Mouse (Mus musculus): ENCODE results near the gene Pde8a. TPM values are rescaled to one million over a fixed set of nuclear protein-coding genes. Genes with fewer than 3 reads are reported as not detected.

The Pde8a gene
- total RNA-seq, 2 experiments from 2014 or later: 11.5 to 11.9 TPM

DNA sequence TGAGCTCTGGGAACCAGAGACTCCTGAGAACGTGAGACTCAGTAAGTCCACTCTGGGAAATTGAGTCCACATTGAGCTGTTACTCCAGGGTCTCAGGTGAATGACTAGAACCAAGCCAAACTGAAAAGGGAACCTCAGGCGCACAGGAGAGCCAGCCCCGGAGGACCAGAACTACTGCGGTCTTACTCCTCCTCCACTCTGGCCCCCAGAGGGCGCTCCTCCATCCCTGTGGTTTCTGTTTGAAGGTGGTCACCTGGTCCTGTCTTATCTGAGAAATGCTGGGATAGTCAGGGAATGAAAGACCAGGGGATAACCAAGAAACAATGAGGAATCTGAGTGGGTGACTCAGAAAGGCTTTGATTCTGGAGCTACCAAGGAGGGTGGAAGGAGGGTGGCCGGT, 4.5 kb upstream of the Pde8a start:
- peak; percentile 66 to 79 for DNase-seq
- intact Hi-C loops (cut with DNase I): loop anchor here (1.0 to 2.0 kb wide), 3 partner anchors 42 to 136 kb away; partner anchors contain the start of gene Rps17

DNA sequence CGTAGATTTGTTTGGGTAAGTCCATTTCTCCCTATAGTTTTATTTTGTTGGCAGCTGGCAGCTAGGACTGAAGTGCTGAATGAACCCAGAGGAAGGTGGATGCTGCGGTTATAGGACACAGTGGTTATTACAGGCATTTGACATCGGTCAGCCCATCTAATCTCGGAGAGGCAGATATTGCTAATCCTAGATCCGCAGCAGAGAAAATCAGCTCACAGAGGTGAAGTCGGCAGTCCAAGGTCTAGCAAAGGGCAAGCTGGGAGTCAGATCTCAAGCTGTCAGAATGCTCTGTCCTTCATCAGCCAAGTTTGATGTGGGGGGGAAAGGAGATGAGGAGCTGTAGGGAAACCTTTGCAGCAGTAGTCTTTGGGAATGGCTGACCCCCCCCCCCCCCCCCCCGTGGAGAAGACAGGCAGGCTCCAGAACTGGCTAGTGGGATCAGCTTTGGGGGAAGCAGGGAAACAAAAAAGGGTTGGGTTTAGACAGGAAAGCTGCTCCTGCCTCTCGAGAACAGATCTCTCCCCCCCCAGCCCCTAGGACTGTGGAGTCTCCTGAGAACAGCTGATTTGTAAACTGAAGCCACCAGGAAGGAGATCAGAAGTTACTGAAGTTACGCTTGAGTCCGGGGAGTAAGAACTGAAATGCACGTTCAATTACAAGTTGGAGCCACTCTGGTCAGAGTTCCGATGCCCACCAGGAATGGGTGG, 3.3 kb upstream of the Pde8a start:
- no peak for DNase-seq
- intact Hi-C loops (cut with DNase I): loop anchor here (1.0 to 10.0 kb wide), 4 partner anchors 43 to 365 kb away; partner anchors contain the start of genes Rps17 and Whamm

GRCm38 (mm10) chr7:81211760-81212159, 1.6 kb upstream of the Pde8a start:
- intact Hi-C loops (cut with DNase I): loop anchor here (10.0 kb wide), 1 partner anchor 363 kb away; the partner anchor contains the start of gene Whamm
- DNase-seq: peak; percentile 22 to 29

GRCm38 (mm10) chr7:81212261-81212681, 1.1 kb upstream of the Pde8a start:
- DNase-seq: peak; percentile 65 to 74
- intact Hi-C loops (cut with DNase I): loop anchor here (10.0 kb wide), 1 partner anchor 363 kb away; the partner anchor contains the start of gene Whamm

- DNase-seq: peak; percentile 98 to 99
- intact Hi-C loops (cut with DNase I): loop anchor here (10.0 kb wide), 1 partner anchor 362 kb away; the partner anchor contains the start of gene Whamm
These were observed 574 bp upstream of the Pde8a start for GRCm38 (mm10) chr7:81212697-81213346.

DNA sequence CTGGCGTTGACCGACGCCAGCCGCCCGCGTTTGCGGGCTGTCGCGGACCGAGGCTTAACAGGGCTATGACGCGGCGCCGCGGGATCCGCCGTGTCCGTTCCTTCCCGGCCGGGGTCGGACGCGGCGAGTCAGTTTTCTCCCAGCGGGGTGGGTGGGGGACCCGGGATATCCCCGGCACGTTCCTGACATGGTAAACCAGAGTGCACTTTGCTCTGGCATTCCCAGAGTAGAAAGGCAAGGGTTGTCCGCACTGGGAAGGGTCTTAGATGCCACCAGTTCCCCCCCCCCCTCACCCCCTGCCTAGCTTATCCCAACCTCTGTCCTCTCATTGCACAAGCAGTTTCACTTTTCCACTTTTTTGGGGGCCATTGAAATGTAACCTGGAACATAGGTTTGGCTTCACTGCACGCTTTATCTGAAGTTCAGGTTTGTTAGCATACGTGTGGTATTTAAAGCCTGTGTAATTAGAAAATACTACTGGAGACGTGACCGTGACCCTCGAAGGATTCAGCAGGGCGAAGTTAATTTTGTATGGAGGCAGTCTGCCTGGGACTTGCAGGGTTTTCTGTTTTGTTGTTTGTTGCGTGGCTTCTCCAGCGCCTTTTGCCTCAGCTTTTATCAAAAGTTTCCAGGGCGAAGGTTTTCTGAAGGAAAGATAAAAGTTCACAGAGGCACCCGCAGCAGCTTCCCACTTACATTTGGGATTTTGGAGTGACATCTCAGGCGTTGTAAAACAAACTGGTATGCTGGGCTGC, 934 bp downstream of the Pde8a start:
- no peak for DNase-seq
- intact Hi-C loops (cut with DNase I): loop anchor here (10.0 kb wide), 1 partner anchor 360 kb away; the partner anchor contains the start of gene Whamm

- intact Hi-C loops (cut with DNase I): loop anchor here (10.0 kb wide), 1 partner anchor 359 kb away; the partner anchor contains the start of gene Whamm
- DNase-seq: no peak
These were observed 2.6 kb downstream of the Pde8a start for GRCm38 (mm10) chr7:81215950-81216349.

GRCm38 (mm10) chr7:81219321-81219720, 5.9 kb downstream of the Pde8a start:
- intact Hi-C loops (cut with DNase I): loop anchor here (10.0 kb wide), 1 partner anchor 355 kb away; the partner anchor contains the start of gene Whamm

DNA sequence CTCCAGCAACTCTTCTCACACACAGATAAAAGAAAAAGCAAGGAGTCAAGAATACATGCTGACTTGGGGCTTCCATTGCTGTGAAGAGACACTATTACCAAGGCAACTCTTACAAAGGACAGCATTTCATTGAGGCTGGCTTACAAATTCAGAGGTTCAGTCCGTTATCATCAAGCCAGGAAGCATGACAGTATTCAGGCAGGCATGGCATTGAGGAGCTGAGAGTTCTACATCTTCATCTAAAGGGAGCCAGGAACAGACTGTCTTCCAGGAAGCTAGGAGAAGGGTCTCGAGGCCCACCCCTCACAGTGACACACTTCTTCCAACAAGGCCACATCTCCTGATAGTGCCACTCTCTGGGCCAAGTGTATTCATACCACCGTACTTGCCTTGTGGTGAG, 7.0 kb downstream of the Pde8a start:
- intact Hi-C loops (cut with DNase I): no loop called here
- DNase-seq: no peak

More at GRCm38 (mm10) chr7:81219321-81219720, 5.9 kb downstream of the Pde8a start:
- DNase-seq: no peak

DNA sequence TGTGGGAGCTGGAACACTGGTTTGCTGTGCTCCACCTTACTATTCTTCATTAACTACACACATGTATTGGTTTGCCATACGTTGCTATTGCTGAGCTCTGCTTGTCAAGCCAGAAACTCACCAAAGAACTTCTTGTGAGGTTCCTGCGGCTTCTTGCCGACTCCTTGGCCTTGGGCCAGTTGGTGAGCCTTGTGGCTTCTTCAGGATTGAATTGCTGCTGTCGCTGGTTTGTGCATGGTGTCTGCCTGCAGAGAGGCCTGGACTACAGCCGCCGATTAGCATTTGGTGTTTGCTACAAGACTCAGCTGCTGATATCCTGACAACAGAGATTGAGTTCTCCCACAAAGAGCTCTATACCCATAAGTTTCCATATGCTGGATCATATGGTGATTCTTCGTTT, 10.9 kb downstream of the Pde8a start:
- no peak for DNase-seq
- intact Hi-C loops (cut with DNase I): no loop called here

- DNase-seq: no peak
- intact Hi-C loops (cut with DNase I): no loop called here
These were observed 16.8 kb downstream of the Pde8a start for GRCm38 (mm10) chr7:81230091-81230792.

DNA sequence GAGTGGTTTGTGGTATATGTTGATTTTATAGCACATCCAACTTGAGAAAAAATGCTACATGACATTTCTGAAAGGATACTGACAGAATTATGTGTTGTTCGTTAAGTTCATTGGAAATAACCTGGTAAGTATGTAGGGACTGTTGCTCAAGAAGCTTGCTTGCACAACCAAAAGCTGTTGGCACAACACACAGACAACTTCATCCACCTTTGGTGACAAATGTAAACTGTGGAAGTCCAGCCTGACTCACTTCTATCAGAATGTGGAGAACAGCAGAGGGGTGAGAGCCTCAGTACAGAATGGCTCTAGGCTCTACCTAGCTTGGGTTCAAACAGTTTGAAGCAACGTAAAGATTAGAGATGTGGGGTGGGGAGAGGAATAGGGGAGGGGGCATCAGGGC, 19.3 kb downstream of the Pde8a start:
- intact Hi-C loops (cut with DNase I): no loop called here
- DNase-seq: no peak

DNA sequence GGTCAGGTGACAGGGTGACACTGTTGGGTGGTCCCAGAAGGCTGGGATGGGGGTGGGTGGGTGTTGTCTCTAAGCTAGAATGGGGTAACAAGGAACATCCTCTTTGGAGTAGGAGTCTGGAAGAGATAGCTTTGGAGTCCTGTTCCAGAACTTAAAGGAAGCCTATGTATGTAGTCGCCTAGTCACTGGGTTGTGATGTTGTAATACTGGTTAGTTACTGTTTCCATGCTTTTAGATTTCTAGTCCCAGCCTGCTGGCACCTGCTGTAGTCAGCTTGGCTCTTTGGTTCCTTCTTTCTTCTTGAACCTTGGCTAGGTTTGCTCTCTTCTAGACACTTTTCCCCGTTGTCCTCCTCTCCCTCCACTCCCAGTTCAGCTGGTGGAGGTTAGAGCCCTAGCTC, 21.7 kb downstream of the Pde8a start:
- intact Hi-C loops (cut with DNase I): no loop called here

DNA sequence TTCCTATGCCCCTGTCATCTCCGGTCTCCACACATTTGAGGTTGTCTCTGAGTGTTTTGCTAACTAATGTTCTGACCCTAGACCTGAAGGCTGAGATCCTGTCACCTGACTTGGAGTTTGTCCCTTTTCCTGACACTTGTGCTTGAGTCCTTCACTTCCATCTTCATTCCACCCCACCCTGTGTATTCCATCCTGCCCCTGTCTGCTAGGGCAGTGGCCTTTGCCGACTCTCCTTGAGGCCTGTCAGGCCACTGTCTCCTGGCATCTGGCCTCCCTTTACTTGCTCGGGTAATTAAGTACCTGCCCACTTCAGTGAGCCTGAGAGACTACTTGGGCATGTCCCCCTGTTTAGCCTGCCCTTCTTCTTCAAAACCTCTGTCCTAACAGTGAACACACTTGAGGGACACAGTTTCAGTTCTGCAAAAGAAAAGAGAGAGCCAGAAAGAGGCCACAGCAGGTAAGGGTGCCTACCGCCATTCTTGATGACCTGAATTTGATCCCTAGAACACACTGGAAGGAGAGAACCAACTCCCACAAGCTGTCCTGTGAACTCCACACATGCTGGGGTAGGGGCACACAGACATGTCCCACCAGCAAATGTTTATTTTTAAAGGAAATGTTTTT, 22.3 kb downstream of the Pde8a start:
- intact Hi-C loops (cut with DNase I): no loop called here
- no peak for DNase-seq

More for the DNA sequence above, 21.7 kb downstream of the Pde8a start:
- DNase-seq: no peak

DNA sequence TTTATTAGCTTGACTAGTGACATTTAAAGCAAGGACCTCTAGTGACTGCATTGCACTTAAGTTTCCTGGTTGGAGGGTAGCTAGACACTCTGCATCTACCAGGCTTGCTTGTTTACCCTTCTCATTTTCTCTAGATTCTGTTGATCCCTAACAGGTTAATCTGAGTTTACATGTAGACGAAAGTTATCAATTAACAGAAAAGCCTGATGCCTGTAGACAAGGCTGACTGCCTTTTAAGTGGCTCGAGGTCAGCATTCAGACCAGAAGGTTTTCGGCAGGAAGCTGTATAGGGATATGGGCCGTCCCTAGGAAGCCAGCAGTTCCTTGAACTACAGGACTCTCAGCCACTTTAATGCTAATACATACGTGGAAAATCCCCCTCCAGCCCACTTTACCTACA, 30.0 kb downstream of the Pde8a start:
- intact Hi-C loops (cut with DNase I): no loop called here
- no peak for DNase-seq

DNA sequence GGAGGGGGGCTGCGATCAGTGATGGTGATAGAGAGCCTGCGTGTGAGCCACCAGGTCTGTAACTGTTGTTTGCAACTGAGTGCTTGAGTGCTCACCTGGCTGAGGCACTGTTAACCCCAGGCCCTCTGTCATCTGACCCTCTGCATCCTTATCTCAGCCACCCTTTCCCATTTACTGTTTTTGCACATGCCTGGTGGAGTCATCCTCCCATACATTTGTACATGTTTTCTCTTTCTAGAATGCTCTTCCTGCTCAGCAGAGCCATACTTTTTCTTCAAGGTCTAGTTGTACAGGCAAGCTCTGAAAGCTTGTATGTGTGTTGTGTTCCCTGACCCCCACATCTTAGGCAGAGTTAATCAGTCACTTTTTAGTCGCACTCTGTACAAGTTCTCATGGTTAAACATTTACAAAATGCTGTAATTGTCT, 36.5 kb downstream of the Pde8a start:
- intact Hi-C loops (cut with DNase I): no loop called here
- no peak for DNase-seq

- intact Hi-C loops (cut with DNase I): no loop called here
- no peak for DNase-seq
These were observed 37.2 kb downstream of the Pde8a start for GRCm38 (mm10) chr7:81250601-81251000.

- intact Hi-C loops (cut with DNase I): no loop called here
- no peak for DNase-seq
These were observed 38.1 kb downstream of the Pde8a start for GRCm38 (mm10) chr7:81251521-81251920.

- intact Hi-C loops (cut with DNase I): no loop called here
- DNase-seq: no peak
These were observed 39.9 kb downstream of the Pde8a start for GRCm38 (mm10) chr7:81253317-81253716.

DNA sequence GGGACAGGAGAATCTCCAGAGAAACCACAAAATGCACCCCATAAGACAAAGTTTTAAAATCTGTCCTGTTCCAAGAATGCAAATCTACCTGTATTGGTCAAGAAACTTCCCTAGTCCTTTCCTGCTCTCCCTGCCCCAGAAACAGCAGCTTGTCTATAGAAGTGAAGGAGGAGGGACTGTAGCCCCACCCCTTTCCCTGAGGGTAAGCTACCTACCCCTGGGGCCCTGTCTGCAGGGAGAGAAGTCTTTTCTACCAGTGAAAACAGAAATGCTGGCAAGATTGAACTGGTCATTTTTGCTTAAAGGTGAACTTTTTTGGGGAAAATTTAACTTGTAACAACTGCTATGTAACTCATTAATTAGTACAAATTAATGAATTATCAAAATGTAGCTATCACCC, 41.2 kb downstream of the Pde8a start:
- intact Hi-C loops (cut with DNase I): no loop called here
- no peak for DNase-seq
